Mouse (Mus musculus): Measurements from ENCODE around the gene Dnah8. TPM values are rescaled to one million over a fixed set of nuclear protein-coding genes. Genes with fewer than 3 reads are reported as not detected.

Gene Dnah8
- polyA plus RNA-seq, 1 experiment from 2014 or later: 1.3 TPM

DNA sequence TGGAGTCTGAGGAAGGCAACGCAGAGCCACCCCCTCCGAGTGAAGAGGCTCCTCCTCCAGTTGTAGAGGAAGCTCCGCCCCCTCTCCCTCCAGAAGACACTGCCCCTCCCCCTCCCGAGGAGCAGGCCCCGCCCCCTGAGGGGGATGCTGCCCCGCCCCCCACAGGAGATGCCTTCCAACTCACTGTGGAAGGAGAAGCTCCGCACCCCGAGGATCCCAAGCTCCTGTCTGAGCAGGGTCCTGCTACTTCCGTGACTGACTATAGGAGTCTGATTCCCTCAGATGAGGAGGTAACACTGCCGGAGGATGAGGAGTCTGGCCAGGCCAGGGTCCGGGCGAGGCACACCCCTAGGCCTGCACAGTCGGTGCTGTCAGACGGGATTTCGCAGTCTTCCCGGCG is 11.2 kb downstream of the Dnah8 start:
- no peak overlapping the region for H3K9ac ChIP-seq
- no peaks in the 10 kb centered on the region for H3K27me3 ChIP-seq
- H3K36me3 ChIP-seq: no peaks in the 10 kb centered on the region
- H3K4me1 ChIP-seq: no peaks in the 10 kb centered on the region
- peak overlapping the region; percentile 28; the same call in 1 of the 2 replicates for H3K4me2 ChIP-seq
- no peak for ATAC-seq (ENCODE audit: insufficient number of reproducible peaks, low FRiP score, low TSS enrichment, low read depth)
- no peaks in the 10 kb centered on the region for H3K9me3 ChIP-seq
- H3K4me3 ChIP-seq: peak overlapping the region; percentile 22
- 20% methylated on average over 17 of the region's 17 CpGs for WGBS
- no peak overlapping the region for H3K27ac ChIP-seq

DNA sequence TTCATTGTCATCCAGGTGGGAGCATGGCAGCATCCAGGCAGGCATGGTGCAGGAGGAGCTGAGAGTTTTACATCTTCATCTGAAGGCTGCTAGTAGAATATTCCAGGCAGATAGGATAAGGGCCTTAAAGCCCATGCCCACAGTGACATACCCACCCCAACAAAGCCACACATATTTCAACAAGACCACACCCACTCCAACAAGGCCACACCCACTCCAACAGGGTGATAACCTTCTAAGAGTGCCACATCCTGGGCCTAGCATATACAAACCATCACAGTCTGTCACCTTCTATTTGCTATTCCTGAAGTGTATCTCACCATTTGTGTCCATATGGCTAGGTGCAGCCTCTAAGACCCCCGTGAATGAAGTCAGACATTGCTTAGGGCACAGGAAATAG is 13.6 kb downstream of the Dnah8 start:
- H3K9ac ChIP-seq: no peak overlapping the region
- no peak for ATAC-seq (ENCODE audit: insufficient number of reproducible peaks, low FRiP score, low TSS enrichment, low read depth)

DNA sequence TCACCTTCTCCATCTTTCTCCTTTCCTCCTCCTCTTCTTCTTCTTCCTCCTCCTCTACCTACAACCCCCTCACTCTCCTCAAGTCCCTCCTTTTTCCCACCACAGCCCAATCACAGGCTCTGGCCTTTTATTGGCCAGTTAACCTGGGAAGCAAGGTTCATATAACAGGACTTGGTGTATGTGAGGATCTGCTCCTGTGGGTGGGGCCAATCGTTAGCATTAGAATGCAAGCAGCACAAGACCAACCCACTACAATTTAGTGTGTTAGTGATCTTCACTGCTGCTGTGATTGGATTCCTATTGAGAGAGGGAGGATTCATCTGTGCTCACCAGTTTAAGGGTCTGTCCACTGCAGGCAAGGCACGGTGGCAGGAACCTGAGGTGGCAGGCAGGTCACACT is 14.8 kb downstream of the Dnah8 start:
- H3K9ac ChIP-seq: no peak overlapping the region
- no peaks in the 10 kb centered on the region for H3K4me1 ChIP-seq
- H3K4me2 ChIP-seq: no peak overlapping the region
- H3K4me3 ChIP-seq: no peak overlapping the region
- no peak for ATAC-seq (ENCODE audit: insufficient number of reproducible peaks, low FRiP score, low TSS enrichment, low read depth)
- no peaks in the 10 kb centered on the region for H3K36me3 ChIP-seq
- no peaks in the 10 kb centered on the region for H3K9me3 ChIP-seq
- WGBS: 44% methylated on average over 2 of the region's 2 CpGs
- H3K27me3 ChIP-seq: no peaks in the 10 kb centered on the region
- H3K27ac ChIP-seq: no peak overlapping the region

More for the DNA sequence above, 13.6 kb downstream of the Dnah8 start:
- Histone ChIP-seq H3K4me3 (no peak overlapping the region), H3K27ac (no peak overlapping the region), H3K36me3 (no peaks in the 10 kb centered on the region), H3K9me3 (no peaks in the 10 kb centered on the region), H3K27me3 (no peaks in the 10 kb centered on the region), H3K4me2 (no peak overlapping the region), H3K4me1 (no peaks in the 10 kb centered on the region)
- WGBS: 57% methylated on average over 1 of the region's 1 CpGs

DNA sequence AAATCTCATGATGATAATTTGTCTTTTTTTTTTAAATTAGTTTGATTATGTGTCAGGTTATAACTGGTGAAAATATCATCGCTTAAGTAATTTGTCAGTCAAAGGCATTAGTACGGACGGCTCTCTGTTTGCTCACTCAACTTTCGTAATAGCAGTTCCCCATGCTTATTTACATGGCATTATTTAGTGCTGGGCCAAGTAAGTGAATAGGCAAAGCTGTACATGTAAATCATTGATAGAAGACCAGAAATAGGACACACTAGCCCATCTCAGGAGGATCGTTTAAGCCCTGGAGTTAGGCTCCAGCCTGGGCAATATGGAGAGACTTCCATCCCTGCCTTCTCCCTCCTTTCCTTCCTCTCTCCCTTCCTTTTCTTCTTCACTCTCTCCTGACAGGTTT is 16.7 kb downstream of the Dnah8 start:
- ATAC-seq (ENCODE audit: insufficient number of reproducible peaks, low FRiP score, low TSS enrichment, low read depth): no peak
- H3K27ac ChIP-seq: no peak overlapping the region
- H3K36me3 ChIP-seq: no peaks in the 10 kb centered on the region
- no peaks in the 10 kb centered on the region for H3K4me1 ChIP-seq
- no peaks in the 10 kb centered on the region for H3K27me3 ChIP-seq
- H3K9me3 ChIP-seq: no peaks in the 10 kb centered on the region
- no peak overlapping the region for H3K4me3 ChIP-seq
- no peak overlapping the region for H3K9ac ChIP-seq
- 91% methylated on average over 5 of the region's 5 CpGs for WGBS
- no peak overlapping the region for H3K4me2 ChIP-seq

DNA sequence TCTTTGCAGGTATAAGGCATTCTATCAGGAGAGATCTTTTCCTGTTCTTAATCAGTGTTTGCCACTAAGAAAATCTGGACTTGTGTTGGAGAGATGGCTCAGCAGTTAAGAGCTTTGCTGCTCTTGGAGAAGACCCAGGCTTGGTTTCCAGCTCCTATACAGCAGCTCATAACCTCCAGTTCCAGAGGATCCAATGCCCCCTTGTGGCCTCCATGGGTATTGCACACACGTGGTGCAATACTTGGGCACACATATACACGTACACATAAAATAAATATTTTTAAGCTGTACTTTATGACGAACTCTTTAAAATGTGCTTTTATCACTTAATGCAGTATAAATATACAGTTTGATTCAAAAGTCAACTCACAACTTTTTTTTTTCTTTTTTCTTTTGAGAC is 24.6 kb downstream of the Dnah8 start:
- no peak overlapping the region for H3K4me3 ChIP-seq
- H3K36me3 ChIP-seq: no peaks in the 10 kb centered on the region
- ATAC-seq (ENCODE audit: insufficient number of reproducible peaks, low FRiP score, low TSS enrichment, low read depth): no peak
- no peak overlapping the region for H3K4me2 ChIP-seq
- no peak overlapping the region for H3K9ac ChIP-seq
- H3K27me3 ChIP-seq: no peaks in the 10 kb centered on the region
- no peak overlapping the region for H3K27ac ChIP-seq
- H3K9me3 ChIP-seq: no peaks in the 10 kb centered on the region
- no peaks in the 10 kb centered on the region for H3K4me1 ChIP-seq
- 89% methylated on average over 3 of the region's 3 CpGs for WGBS

DNA sequence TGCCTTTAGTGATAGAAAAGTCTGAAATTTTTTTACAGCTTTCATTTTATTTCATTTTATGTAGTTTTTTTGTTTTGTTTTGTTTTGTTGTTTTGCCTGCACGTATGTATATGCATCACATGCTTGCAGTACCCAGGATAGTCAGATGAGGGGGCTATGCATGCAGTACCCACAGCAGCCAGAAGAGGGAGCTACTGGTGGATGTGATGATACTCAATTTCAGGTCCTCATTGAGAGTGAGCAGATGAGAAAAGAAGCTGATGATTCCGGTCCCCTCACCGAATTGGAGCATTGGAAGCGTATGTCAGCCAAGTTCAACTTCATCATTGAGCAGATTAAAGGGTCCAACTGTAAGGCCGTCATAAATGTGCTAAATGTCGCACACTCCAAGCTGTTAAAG is 28.9 kb downstream of the Dnah8 start:
- WGBS: 83% methylated on average over 6 of the region's 6 CpGs
- no peak overlapping the region for H3K9ac ChIP-seq
- H3K27me3 ChIP-seq: no peaks in the 10 kb centered on the region
- no peaks in the 10 kb centered on the region for H3K36me3 ChIP-seq
- no peaks in the 10 kb centered on the region for H3K9me3 ChIP-seq
- no peak overlapping the region for H3K4me3 ChIP-seq
- H3K4me1 ChIP-seq: peaks cover 3% of the 10 kb centered on the region; the same call in 1 of the 2 replicates
- no peak overlapping the region for H3K4me2 ChIP-seq
- H3K27ac ChIP-seq: no peak overlapping the region
- ATAC-seq (ENCODE audit: insufficient number of reproducible peaks, low FRiP score, low TSS enrichment, low read depth): no peak

DNA sequence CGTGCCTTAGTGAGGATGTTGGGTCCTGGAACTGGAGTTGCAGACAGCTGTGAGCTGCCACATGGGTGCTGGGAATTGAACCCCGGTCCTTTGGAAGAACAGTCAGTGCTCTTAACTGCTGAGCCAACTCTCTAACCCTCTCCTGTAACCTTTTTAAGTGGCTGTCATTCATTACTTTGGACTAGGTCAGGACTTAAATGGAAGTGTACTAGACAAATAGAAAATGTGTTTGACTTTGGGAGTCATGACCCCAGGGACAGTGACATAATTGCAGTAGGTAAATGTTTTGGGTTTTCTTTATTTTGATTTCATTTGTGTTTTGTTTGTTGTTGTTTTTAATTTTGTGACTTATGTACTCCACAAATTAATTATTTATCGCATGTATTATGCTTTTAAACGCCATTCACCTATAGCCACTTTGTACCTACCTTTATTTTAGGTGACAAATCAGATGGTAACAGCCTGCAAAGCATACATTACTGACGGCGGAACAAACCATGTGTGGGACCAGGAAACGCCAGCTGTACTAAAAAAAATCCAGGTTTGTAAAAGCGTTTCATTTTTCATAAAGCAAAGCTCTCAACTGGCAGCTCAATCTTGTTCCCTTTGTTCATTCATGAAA is 33.5 kb downstream of the Dnah8 start:
- peak overlapping the region; percentile 73 for H3K27ac ChIP-seq
- no peaks in the 10 kb centered on the region for H3K9me3 ChIP-seq
- 45% methylated on average over 8 of the region's 8 CpGs for WGBS
- H3K4me1 ChIP-seq: peaks cover 6% of the 10 kb centered on the region; the same call in 1 of the 2 replicates
- no peaks in the 10 kb centered on the region for H3K27me3 ChIP-seq
- H3K4me2 ChIP-seq: peak overlapping the region; percentile 50
- no peak for ATAC-seq (ENCODE audit: insufficient number of reproducible peaks, low FRiP score, low TSS enrichment, low read depth)
- H3K4me3 ChIP-seq: peak overlapping the region; percentile 41
- peak overlapping the region; percentile 20; the same call in 1 of the 2 replicates for H3K9ac ChIP-seq
- no peaks in the 10 kb centered on the region for H3K36me3 ChIP-seq

DNA sequence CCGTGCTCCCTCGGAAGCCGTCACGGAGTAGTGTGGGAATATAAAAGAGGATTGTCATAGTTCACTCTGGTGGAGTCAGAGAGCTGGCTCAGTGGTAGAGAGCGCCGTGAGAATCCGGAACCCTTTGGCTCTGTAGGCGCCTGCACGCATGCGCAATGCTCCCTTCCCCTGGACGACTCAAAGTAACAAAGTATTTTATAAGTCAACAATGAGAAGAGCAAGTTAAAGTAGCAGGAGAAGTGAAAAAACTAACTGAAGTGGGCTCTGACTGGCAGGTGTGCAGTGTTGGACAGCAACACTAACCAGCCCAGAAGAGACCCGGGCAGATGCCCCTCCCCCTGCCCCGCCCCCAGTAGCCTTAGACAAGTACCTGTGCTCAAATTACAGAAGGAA is 34.0 kb downstream of the Dnah8 start:
- ATAC-seq (ENCODE audit: insufficient number of reproducible peaks, low FRiP score, low TSS enrichment, low read depth): no peak
- no peaks in the 10 kb centered on the region for H3K9me3 ChIP-seq
- peak overlapping the region; percentile 73 for H3K27ac ChIP-seq
- no peaks in the 10 kb centered on the region for H3K36me3 ChIP-seq
- peaks cover 6% of the 10 kb centered on the region; the same call in 1 of the 2 replicates for H3K4me1 ChIP-seq
- peak overlapping the region; percentile 50 for H3K4me2 ChIP-seq
- no peaks in the 10 kb centered on the region for H3K27me3 ChIP-seq
- 11% methylated on average over 13 of the region's 13 CpGs for WGBS
- H3K9ac ChIP-seq: peak overlapping the region; percentile 20; the same call in 1 of the 2 replicates
- peak overlapping the region; percentile 41 for H3K4me3 ChIP-seq

DNA sequence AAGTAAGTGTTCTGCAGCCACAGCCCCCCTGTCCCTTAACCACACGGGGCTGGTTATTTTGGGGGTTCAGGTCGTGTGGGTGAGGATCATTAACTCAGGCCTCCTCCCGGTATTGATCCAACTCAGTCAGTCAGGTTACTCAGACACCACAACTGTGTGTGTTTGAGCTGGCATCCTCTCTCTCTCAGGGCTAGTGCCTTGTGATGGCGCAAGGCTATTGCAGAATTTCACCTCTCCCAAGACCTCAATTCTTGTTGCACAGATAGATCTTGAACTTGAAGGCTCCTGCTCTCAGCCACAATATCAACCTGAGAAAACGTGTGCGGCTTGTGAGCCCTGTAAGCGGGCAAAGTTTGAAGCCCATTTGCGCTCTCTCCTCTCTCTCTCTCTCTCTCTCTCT is 38.0 kb downstream of the Dnah8 start:
- WGBS: 68% methylated on average over 8 of the region's 8 CpGs
- Histone ChIP-seq H3K36me3 (no peaks in the 10 kb centered on the region), H3K9ac (no peak overlapping the region), H3K9me3 (no peaks in the 10 kb centered on the region), H3K27ac (no peak overlapping the region), H3K4me2 (no peak overlapping the region), H3K27me3 (no peaks in the 10 kb centered on the region), H3K4me3 (no peak overlapping the region), H3K4me1 (peaks cover 6% of the 10 kb centered on the region; the same call in 1 of the 2 replicates)
- no peak for ATAC-seq (ENCODE audit: insufficient number of reproducible peaks, low FRiP score, low TSS enrichment, low read depth)

DNA sequence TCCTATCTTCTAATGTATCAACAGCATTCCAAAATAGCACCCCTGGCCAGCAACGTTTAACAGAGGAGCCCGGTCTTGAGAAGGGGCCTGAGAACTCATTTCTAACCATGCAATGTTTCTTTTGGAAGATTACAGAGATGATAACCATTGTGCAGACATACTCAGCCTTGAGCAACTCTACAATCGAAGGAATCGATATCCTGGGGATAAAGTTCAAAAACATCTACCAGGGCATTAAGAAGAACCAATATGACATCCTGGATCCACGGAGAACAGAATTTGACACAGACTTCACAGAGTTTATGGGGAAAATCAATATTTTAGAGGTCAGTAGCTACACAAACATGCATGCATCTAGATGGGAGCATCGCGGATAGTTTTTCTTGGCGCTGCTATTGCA is 39.0 kb downstream of the Dnah8 start:
- Histone ChIP-seq H3K27ac (no peak overlapping the region), H3K27me3 (no peaks in the 10 kb centered on the region), H3K4me1 (0 out of 2 replicates have a peak, but pooled peaks cover 2% of the 10 kb centered on the region), H3K4me3 (no peak overlapping the region), H3K36me3 (no peaks in the 10 kb centered on the region), H3K9ac (no peak overlapping the region), H3K9me3 (no peaks in the 10 kb centered on the region), H3K4me2 (no peak overlapping the region)
- ATAC-seq (ENCODE audit: insufficient number of reproducible peaks, low FRiP score, low TSS enrichment, low read depth): no peak
- WGBS: 89% methylated on average over 8 of the region's 8 CpGs

DNA sequence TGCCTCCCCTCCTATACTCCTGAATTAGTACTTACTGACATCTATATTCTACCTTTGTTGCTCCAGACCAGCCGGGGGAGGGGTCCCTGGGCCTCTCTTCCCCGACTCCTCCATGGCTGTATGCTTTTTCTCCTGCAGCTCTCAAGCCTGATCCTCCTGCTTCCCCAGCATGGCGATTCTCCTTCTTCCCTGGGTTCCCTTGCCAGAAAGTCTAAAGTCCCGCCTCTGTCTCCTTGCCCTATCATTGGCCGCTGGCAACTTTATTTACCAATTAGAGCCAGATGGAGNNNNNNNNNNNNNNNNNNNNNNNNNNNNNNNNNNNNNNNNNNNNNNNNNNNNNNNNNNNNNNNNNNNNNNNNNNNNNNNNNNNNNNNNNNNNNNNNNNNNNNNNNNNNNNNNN is 40.7 kb downstream of the Dnah8 start:
- H3K27me3 ChIP-seq: no peaks in the 10 kb centered on the region
- H3K27ac ChIP-seq: no peak overlapping the region
- no peak overlapping the region for H3K9ac ChIP-seq
- no peak overlapping the region for H3K4me3 ChIP-seq
- H3K4me1 ChIP-seq: no peaks in the 10 kb centered on the region
- ATAC-seq (ENCODE audit: insufficient number of reproducible peaks, low FRiP score, low TSS enrichment, low read depth): no peak
- H3K36me3 ChIP-seq: no peaks in the 10 kb centered on the region
- no peak overlapping the region for H3K4me2 ChIP-seq
- H3K9me3 ChIP-seq: no peaks in the 10 kb centered on the region
- 80% methylated on average over 5 of the region's 5 CpGs for WGBS

DNA sequence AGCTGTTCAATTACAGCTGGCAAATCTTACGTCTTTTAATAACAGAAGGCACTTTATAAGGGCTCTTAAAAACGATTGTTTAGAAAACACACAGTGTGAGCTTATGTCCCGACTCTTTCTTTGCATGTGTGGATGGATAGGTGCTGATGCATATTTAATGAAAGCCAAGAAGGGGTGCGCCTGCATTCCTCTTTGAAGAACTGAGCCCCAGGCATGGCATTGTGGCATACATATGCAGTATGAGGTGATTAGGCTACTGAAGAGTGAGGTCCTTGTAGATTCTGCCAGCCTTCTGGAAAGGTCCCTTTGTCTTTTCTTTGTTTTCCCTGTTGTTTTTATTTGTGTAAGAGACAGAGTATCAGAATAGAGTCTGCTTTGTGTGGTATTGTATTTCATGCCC is 48.4 kb downstream of the Dnah8 start:
- Histone ChIP-seq H3K4me3 (no peak overlapping the region), H3K4me2 (no peak overlapping the region), H3K27me3 (no peaks in the 10 kb centered on the region), H3K4me1 (no peaks in the 10 kb centered on the region), H3K9ac (no peak overlapping the region), H3K36me3 (no peaks in the 10 kb centered on the region), H3K9me3 (no peaks in the 10 kb centered on the region), H3K27ac (no peak overlapping the region)
- WGBS: 58% methylated on average over 4 of the region's 4 CpGs
- no peak for ATAC-seq (ENCODE audit: insufficient number of reproducible peaks, low FRiP score, low TSS enrichment, low read depth)

DNA sequence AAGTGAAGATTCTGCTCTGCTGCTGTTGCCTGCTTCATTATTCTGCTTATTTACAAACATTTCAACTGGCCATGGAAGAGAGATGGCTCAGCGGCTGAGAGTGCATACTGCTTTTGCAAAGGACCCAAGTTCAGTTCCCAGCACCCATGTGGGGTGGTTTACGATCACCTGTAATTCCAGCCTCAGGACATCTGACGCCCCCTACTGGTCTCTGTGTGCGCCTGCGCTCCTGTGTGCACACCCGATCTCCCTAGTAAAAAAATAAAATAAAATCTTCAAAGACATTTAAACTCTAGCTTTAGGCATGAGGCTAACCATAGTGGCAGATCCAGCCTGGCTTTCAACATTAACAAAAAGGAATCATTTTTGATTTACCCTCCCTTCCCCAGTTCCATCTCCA is 48.9 kb downstream of the Dnah8 start:
- Histone ChIP-seq H3K27me3 (no peaks in the 10 kb centered on the region), H3K9ac (no peak overlapping the region), H3K27ac (no peak overlapping the region), H3K4me1 (no peaks in the 10 kb centered on the region), H3K4me2 (no peak overlapping the region), H3K4me3 (no peak overlapping the region), H3K36me3 (no peaks in the 10 kb centered on the region), H3K9me3 (no peaks in the 10 kb centered on the region)
- 81% methylated on average over 6 of the region's 6 CpGs for WGBS
- no peak for ATAC-seq (ENCODE audit: insufficient number of reproducible peaks, low FRiP score, low TSS enrichment, low read depth)

Data from limb, embryonic 15.5 days (tissue).